Mouse (Mus musculus) bone marrow macrophage, adult 2 months (primary cell): ENCODE measurements around the gene Dmp1.

Source experiments
- CTCF ChIP-seq: IDR thresholded peaks from 2 replicates; pipeline ENCODE4 v1.5.1; 2012; ENCODE audit warnings: low read depth, mild to moderate bottlenecking, low read length, moderate library complexity
- POLR2A ChIP-seq: IDR thresholded peaks from 2 replicates; pipeline ENCODE4 v1.6.1; 2012; ENCODE audit warnings: mild to moderate bottlenecking, low read depth, low read length, borderline replicate concordance

- no peak for TF ChIP-seq CTCF
- no peak for TF ChIP-seq POLR2A
Observed at GRCm38 (mm10) chr5:104195086-104195485, 7.3 kb upstream of the Dmp1 start.
